Mouse (Mus musculus) ZHBTc4 (cell line): ENCODE results near the gene Frmd5.
"Not testable (repeated sequence)": the region's sequence is repeated elsewhere in the genome, so short reads cannot be mapped to it uniquely, and the experiment has no call there.

Experiments used
- DNase-seq: peaks from one replicate; pipeline ENCODE4 v3.0.0-alpha.2; 2011; ENCODE audit warnings: low read depth, low spot score

Gene Frmd5

DNA sequence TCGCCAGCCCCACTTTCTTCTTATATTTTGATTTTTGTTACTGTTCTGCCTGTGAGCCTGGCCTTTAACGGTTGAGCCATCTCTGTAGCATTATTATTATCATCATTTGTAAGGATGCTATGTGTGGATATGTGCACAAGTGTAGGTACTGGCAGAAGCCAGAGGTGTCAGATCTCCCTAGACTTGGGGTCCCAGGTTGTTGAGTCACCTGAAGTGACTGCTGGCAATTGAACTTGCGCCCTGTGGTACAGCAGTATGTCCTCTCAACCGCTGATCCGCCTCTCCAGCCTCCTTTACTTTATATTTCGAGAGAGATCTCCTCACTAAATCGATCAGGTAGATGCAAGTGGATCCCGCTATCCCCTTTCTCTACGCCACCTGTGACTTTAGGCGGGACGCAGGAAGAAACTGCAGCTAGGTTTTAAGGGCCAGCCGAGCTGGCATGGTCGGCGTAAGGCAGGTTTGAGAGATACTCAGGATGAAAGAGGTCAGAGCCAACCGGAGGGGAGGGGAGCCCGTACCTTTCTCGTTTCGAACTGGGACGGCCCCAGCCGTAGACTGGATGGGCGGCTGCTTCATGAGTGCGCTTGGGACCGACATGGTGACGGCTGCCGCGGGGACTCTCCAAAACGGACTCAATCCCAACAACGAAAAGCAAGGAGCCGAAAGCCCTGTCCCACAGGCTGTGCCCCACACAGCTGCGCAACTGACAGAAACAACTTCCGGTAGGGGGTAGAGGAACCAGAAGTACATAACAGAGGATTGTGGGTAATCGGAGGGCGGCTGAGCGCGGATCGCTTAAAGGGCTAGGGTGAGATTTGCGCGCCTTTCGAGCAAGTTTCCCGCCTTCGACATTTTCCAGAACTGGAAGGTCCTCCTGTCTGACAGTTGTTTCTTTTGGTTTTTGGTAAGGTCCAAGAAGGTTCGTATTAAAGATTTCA is 300.7 kb downstream of the Frmd5 start, which contains the start of the genes Mfap1a and Wdr76:
TSS of gene Mfap1a (minus strand) at position 724 of the 941 bp plus-strand sequence.
TSS of gene Wdr76 (plus strand) at position 782 of the 941 bp plus-strand sequence.
- DNase-seq = peak; percentile 96

GRCm38 (mm10) chr2:121501550-121501949 is 305.3 kb downstream of the Frmd5 start:
- not testable (repeated sequence) for DNase-seq
